Mouse (Mus musculus) gonadal fat pad, adult 2 months (tissue): Measurements from ENCODE around the gene Pold1. TPM values are rescaled to one million over a fixed set of nuclear protein-coding genes. Genes with fewer than 3 reads are reported as not detected.
A peak's percentile ranks its signal among the peaks of the same experiment; 100 is the strongest.

Experiments
- DNase-seq: peaks from one replicate; pipeline ENCODE4 v3.0.0-alpha.2; 2012; ENCODE audit warnings: low read depth
- polyA plus RNA-seq: library from polyadenylated mRNA; depleted of rRNA; stranded (reverse); fragments of >200 nt; gene quantifications from 2 replicates; pipeline ENCODE4 v1.2.3, GENCODE M21; 2012

Pold1 gene
- polyA plus RNA-seq, 1 experiment, result 16.2 TPM

GRCm38 (mm10) chr7:44581637-44582036 lies 33.0 kb upstream of the Pold1 start:
- no peak for DNase-seq

GRCm38 (mm10) chr7:44576333-44576844 lies 27.7 kb upstream of the Pold1 start:
- no peak for DNase-seq

DNA sequence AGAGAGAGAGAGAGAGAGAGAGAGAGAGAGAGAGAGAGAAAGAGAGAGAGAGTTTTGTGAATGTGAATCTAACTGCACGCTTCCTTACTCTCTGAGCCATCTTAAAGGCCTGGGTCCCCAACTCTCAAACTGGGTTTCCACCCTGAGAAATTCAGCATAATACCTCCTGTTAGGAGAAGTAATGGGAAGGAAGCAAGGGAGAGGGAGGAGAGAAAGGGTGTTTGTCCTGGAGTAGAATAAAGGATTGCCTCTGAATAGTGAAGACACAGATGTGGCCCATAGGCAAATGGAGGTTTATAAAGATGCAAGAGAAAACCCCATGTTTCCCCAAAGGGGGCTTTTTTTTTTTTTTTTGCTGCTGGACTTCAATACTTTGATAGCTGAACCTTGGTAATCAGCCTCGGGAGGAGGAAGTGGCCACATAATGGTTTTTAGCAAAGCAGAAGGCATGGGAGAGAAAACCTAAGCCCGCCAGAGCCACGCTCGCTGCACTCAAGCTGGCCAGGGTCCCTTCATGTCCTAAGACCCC lies 24.4 kb upstream of the Pold1 start:
- DNase-seq, result no peak

DNA sequence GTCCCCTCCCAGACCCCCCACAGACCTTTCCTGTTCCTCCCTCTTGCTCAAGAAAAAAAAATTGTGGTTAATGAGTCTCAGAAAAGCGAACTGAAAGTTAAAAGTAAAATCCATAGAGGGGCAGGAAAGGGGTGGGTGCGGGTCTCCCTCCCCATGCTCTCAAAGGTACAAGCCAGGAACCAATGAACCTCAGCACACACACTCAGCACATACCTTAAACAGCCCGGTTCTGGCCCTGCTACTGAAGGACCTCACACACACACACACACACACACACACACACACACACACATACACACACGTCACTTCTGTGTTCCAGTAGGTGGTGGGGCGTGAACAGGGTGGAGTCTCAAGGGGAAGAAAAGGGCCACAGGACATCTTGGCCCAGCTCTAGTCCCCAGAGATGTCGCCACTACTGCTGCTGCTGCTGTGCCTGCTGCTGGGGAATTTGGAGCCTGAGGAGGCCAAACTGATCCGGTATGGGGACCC lies 23.6 kb upstream of the Pold1 start, which contains the start of gene Napsa:
TSS of gene Napsa (plus strand) at position 168 of the 489 bp plus-strand sequence.
- DNase-seq, result no peak

DNA sequence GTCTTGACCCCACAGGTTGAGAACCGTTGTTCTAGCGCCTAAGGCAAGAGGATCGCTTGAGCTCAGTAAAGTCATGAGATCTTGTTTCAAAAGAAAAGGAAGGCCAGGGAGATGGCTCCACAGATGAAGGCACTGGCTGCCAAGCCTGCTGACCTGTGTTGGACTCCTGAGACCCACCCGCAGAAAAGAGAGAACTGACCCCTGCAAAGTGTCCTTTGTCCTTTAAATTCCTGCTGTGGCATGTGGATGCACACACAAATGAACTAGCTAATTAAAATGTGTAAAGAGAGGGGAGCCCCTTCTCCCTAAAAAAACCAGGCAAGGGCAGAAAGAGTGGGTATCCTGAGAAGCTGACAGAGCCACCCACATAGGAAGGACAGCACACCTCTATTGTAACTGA lies 23.2 kb upstream of the Pold1 start:
- no peak for DNase-seq

- no peak for DNase-seq
These were observed 22.3 kb upstream of the Pold1 start for GRCm38 (mm10) chr7:44570989-44571388.

GRCm38 (mm10) chr7:44568803-44569202 lies 20.2 kb upstream of the Pold1 start:
- DNase-seq, result no peak

GRCm38 (mm10) chr7:44565414-44565813 lies 16.8 kb upstream of the Pold1 start:
- DNase-seq, result no peak

DNA sequence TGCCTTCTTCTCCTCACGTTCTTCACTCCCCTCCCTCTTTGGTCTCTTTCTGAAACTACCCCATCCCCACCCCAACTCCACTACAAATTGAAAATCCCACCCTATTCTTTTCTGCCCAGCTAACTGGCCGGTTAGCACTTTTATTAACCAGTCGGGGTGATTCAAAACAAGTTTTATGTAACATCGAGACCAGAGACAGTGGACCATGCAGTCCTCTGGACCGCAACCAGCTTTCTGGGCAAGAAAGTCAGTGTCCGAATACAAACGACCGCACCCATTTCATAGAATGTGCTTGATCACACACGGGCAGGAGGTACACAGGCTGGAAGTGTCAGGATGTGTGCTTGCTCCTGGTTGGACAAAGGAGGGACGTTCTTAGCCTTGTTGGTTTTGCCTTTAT lies 15.8 kb upstream of the Pold1 start:
- no peak for DNase-seq

DNA sequence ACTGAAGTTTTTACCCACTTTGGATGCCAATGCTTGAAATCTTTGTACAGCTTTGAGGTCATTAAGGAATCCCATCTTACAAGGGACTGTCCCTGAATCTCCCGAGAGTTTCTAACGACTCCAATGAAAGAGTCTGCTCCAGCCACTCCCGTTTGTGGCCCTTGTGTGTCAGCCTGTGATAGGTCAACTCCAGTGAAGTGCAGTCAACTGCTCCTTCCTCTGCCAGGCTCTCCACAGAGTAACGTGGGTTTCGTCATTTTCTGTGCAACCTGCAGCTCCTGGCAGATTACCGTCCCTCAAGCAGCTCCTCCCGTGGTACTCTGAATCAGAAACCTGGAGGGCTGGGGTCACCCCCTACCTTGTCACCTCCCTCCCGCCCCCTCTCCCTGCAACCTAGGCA lies 14.6 kb upstream of the Pold1 start:
- no peak for DNase-seq

- no peak for DNase-seq
These were observed 12.1 kb upstream of the Pold1 start for GRCm38 (mm10) chr7:44560435-44561400.

DNA sequence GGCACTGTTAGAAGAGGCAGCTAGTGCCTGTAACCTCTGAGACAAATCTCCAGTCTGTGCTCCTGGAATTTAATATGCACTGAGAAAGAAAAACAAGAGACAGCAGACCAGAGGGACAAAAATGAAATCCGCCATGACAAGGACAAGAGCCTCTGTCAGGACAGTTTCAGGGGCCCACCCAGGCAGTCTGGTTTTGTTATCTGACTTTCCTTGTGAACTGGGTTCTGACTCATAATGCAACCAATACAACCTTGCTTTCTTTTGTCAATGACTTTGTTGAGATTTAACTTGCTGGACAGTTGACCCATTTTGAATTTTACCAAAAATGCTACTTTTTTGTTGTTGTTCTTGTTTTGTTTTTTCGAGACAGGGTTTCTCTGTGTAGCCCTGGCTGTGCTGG lies 9.0 kb upstream of the Pold1 start:
- DNase-seq, result no peak

DNA sequence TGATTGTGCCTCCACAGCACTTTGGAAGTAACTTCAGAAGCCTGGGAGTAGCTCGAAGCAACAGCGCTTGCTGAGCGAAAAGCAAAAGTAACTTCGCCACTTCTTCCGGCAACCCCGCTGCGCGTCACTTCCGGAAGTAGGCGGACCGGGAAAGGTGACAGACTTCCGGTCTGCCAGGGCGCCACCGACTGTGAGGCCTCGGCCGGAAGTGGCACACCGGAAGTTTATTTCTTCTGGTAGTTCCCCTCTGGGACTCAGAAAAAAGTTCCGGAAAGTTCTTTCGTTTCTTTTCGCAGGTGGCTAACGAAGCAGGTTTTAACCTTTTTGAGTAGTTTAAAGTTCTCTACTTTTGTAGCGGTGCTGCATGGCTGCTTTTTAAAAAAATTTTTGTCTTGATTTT lies 5.2 kb upstream of the Pold1 start, which contains the start of gene Nr1h2:
TSS of gene Nr1h2 (minus strand) at position 126 of the 400 bp plus-strand sequence.
- peak; percentile 42 for DNase-seq

- no peak for DNase-seq
These were observed 4.6 kb upstream of the Pold1 start for GRCm38 (mm10) chr7:44553196-44553764.

DNA sequence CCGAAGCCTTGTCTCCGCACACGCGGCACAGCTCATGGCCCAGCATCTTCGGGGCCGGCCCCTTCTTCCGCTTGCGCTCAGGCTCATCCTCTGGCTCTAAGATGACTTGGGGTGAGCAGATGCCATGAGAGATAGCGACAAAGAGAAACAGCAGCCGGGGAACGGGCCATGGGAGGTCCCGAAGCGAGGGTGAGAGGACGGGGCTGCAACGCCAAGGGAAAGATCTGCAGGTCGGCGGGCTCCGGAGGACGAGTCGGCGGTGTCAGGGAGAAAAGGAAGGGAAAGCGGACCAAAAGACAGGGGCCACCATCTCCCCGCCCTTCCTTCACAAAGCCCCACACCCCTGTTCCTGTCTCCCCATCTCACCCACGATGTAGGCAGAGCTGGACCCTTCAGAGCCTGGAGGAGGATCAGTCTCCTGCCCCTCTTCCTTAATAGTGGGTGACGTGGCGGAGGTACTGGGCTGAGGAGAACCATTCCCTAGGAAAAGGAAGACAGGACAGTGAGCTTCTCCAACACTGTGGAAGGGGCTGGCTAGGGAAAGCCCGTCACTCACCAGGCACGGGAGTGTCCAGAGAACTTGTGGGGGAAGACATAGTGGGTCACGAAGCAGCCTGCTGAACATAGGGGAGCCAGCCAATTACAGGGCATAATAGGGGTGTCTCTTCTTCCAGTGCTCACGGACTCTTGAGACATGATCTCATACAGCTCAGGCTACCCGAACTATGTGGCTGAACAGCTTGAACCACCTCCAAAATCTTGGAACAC lies 3.7 kb upstream of the Pold1 start:
- no peak for DNase-seq

DNA sequence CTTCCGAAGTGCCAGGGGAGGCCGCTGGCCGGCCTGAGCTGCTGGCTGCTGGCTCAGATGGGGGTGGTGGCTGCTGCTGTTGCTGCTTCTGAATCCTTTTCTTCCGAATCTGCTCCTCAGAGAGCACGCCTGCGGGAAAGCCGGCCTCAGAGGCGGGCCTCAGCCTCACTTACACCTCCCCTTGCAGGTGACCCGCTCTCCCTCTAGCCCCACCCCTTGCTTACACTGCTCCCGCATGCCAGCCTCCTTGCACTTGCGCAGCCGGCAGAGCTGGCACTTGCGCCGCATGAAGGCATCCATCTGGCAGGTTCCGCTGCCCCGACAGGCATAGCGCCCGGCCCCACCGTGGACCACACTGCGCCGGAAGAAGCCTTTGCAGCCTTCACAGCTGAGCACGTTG lies 3.1 kb upstream of the Pold1 start:
- no peak for DNase-seq

GRCm38 (mm10) chr7:44551301-44551700 lies 2.7 kb upstream of the Pold1 start:
- DNase-seq, result no peak

DNA sequence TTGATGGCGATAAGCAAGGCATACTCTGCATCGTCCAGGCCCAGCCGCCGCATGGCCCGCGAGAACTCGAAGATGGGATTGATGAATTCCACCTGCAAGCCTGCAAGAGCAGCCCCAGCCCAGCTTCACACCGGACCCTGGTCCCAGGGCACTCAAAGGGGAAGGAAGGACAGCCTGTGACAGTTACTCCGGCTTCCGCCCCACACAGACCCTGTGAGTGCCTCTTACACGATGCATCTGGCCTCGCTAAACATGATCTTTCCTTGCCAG lies 1.7 kb upstream of the Pold1 start:
- no peak for DNase-seq

DNA sequence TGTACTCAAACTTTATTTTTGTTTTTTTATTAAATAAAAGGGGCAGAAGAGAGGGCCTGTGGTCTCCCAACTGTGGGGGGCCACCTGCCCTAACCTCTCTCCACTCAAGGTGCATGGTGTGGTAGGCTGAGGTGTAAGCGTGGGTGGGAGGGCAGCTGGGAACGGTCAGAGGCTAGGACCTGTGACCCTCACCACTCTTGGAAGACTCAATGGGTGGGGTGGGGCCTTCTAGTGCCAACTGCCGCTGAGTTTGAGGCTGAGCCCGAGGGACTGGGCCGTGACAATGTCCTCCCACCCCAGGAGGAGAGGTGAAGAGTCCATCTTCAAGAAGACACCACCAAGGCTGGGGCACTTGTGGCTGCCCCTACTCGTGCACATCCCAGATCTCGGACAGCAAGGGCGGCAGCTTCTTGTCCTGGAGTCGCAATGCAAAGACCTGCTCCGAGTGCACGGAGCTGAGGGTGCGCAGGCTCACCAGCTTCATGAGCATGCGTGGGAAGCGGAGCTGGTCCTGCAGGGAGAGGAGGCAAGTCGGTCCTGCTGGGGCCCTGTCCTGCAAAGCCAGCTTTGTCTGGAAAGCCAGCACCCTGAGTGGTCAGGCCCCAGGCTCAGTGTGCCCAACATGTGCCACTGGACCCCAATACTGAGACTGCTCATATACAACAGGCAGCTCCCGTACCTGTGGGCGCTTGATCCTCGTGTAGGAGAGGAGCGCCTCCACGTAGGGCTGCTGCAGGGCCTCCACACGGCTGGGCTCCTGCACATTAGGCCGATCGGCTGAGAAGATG lies 1.2 kb upstream of the Pold1 start:
- no peak for DNase-seq

DNA sequence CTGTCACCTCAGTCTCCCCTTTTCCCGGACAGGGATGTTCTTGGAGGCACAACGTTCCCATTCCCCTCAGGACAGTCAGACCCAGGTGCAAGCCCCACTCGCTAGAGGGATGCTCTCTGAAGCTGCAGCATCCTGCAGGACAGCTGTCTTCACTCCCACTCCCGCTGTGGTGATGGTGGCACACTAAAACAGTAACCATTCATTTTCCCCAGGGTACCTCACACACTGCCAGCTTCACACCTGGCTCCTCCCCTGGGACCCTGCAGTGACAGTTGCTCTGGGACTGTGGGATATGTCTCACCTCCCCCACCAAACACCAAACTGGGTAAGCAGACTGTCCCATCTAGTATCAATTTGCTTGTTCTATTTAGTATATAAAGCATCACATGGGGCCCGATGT lies 924 bp downstream of the Pold1 start:
- DNase-seq, result no peak

DNA sequence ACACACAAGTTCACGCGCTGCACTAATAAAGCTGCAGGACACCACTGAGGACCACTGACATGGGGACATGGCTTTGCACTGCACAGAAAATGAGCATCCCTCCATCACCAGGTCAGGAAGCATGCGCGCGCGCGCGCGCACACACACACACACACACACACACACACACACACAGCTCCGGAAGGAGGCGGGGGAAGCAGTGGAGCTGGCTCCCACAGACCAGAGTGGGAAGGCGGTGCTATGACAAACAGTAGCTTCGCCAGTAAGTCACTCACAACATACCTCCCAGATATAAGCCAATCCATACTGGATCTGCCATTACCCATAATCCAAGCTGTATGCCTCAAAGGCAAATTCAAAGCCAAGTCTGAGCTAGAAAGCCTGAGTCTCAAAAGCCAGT lies 1.6 kb downstream of the Pold1 start:
- no peak for DNase-seq
